Mouse (Mus musculus) T-helper 17 cell (primary cell): Measurements from ENCODE around the gene Plppr1.

Source experiments
- in situ Hi-C, 2 experiments: fragments of 300-600 bp; cut with MboI, MseI; formaldehyde crosslinking; loops; 1 replicate in 1 of 2; 2 replicates in 1 of 2; pipeline ENCODE4 v1.15.1; 2025; ENCODE audit warnings: high pct_unique_total_duplicates in 2 of 2

Plppr1 gene

GRCm38 (mm10) chr4:49059021-49059401, at the start of gene Plppr1:
TSS of gene Plppr1 (plus strand) at chr4:49059273.
- in situ Hi-C loops: loop anchor here in 1 of 2 experiments (10.0 kb wide), 1 partner anchor 966 kb away; no protein-coding TSS in a partner anchor

DNA sequence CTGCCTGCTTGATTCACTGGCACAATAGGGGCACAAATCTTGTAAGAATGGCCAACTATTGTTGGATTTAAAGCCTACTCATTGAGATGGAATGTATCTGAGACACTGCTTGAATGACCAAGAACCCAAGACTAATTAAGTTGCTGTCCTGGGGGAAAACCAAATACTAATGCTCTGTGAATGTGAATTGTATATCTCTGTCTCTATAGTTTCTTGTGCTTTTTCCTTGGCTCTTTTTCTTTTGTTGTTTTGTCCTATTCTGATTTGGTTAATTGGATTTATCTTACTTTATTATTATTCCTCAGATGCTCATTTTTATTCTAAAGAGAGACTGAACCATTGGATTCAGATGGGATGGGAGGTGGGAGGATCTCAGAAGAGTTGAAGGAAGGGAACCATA, 42.4 kb upstream of the Plppr1 start:
- in situ Hi-C loops: no loop called here

GRCm38 (mm10) chr4:49023221-49023620, 35.9 kb upstream of the Plppr1 start:
- in situ Hi-C loops: no loop called here

- in situ Hi-C loops: no loop called here
Measured at GRCm38 (mm10) chr4:49038311-49038710, 20.8 kb upstream of the Plppr1 start.

DNA sequence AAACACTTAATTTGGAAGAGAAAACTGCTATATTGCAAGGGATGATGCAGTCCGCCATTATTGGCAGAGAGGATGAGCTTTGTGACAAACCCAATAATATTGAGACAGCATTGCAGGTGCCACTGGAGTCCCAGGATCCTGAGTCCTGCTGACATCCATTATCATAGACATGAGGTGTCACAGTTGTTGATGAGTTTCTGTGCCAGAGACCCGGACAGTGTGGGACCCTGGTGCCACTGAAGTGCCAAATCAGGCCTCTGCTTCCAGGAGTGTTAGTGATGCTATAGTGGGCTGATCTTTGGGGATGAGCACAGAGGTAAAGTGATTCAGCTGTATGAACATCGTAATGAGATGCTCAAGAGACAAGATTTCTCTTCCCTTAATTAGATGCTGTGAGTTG, 19.2 kb upstream of the Plppr1 start:
- in situ Hi-C loops: no loop called here

DNA sequence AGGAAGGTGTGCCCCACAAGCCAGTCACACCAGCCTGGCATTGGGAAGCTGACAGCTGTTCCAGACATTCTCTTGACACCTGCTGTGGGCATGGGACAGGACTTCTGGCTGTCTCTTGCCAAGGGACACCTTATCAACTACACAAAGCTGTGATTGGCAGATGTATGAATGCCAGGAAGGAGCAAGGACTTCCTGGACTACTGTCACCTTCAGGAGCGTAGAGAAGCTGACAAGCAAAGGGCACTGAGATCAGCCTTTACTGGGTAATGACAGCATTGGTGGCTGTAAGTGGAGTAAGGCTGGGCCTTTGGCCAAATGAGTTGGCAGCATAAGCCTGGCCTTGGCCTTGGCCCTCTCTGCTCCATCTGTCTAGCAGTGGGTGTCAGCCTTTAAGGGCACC, 17.4 kb upstream of the Plppr1 start:
- in situ Hi-C loops: no loop called here

- in situ Hi-C loops: loop anchor here in 1 of 2 experiments (10.0 kb wide), 1 partner anchor 974 kb away; no protein-coding TSS in a partner anchor
Measured at GRCm38 (mm10) chr4:49050628-49051027, 8.4 kb upstream of the Plppr1 start.

DNA sequence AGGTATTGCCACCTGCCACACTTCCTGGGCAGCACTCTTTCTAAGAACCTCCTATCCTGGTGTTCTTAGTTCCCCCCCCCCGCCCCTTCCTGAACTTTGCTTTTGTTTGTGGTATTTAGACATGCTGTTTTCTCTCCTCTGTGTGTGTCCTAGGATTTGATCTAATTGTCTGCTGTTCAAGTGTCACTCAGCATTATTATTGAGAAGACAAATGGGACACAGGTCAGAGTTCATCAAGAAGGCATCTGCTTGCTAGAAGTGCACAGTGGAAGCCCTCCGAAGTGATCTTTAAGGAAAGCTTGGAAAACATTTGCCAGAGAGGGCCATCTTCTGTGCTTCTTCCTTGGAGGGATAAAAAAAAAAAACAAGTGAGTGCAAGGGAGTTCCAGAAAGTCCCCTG, 1.2 kb upstream of the Plppr1 start:
- in situ Hi-C loops: loop anchor here in 1 of 2 experiments (10.0 kb wide), 1 partner anchor 967 kb away; no protein-coding TSS in a partner anchor

DNA sequence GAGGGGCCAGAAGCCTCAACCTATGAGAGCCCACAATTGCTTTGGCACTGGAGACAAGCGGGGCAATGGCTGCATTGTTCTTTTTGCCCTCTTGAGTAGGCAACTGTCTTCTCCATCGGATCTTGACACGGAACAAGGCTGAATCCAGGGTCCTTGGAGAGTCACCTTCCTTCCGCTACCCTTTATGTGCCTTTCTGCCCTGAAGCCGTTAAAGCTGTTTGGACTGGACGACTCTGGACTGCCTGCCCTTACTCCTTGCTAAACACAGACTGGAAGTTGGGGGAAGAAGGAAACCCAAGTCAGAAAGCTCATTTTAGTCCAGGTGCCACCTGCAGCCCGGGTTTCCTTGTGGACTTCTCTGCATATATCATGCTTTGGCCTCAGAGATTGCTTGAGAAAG, 516 bp upstream of the Plppr1 start:
- in situ Hi-C loops: loop anchor here in 1 of 2 experiments (10.0 kb wide), 1 partner anchor 966 kb away; no protein-coding TSS in a partner anchor

DNA sequence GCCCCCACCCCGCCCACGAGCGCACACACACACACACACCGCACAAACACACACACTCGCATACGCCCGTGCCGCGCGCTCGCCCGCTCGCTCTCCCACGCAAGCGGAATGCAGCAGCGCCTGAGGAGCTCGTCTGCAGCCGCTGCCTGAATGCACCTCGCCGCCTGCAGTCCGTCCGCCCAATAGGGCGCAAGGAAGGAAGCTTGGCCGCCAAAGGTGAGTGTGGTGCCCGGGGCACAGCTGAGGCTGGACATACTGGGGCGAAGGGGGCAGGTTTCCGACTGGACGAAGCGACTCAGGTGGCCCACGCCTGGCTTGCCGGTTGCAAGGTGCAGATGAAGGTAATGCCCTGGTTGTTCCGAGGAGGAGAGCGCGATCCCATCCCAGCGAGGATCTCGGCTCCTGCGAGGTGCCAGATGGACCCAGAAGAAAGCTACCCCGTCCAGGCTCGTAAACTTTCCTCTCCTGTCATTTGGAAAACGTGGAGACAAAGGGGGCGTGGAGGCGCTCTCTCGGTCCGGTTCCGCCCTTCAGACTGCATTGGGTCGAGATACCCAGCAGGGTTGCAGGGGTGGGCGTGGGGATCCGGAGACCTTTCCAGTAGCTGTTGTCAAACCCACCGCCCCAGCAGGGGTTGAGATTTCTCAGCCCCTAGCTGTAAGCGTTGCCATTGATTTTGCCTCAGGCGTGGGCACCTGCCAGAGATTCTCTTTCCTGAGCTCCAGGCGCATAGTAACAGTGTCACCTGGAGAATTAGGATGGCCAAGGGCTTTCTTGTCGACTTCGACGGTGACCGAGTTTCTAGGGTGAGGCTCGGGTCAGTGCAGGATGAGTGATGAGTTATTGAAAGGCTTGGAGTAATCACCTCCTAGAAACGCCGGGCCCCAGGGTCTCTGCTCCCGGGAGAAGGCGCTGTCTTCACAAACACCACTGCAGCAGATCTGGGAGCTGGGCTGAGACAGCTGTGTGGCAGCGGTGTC, 619 bp downstream of the Plppr1 start:
- in situ Hi-C loops: loop anchor here in 1 of 2 experiments (10.0 kb wide), 1 partner anchor 965 kb away; no protein-coding TSS in a partner anchor

DNA sequence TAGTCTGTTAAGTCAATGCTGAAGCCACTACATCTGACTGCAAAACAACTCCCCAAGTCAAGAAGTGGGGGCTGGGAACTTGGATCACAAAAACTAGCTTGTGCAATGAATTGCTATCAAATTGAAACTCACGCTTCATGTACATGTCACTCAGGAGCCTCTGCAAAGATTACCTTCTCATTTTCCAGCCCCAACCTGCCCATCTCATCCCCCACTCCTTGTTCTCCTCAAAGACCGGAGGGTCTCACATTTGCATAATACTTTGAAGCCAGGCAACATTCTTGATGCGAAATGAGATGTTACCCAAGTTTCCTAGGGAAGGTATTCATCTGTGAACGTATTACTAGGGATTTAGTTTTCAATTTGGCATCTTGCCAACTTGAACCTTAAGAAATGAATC, 10.4 kb downstream of the Plppr1 start:
- in situ Hi-C loops: no loop called here

DNA sequence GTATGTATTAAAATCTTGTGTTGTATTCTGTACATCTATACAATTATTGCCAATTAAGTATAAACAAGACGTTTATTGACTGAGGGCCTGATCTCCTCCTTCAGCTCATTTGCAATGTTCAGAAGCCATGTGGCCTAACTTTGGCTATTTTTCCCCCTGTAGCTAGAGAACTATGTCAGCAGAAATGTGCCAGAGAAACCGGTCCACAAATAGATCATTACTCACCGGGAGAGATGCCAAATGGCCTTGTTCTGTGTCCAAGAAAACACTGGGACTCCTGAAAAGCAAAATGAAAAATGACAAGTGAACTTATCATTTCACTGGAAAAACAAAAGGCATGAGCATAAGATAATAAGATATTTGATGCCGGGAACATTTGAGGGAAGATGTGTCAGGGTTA, 13.8 kb downstream of the Plppr1 start:
- in situ Hi-C loops: no loop called here

- in situ Hi-C loops: loop anchor here in 1 of 2 experiments (25.0 kb wide), 1 partner anchor 636 kb away; no protein-coding TSS in a partner anchor
Measured at GRCm38 (mm10) chr4:49075881-49076280, 16.8 kb downstream of the Plppr1 start.

DNA sequence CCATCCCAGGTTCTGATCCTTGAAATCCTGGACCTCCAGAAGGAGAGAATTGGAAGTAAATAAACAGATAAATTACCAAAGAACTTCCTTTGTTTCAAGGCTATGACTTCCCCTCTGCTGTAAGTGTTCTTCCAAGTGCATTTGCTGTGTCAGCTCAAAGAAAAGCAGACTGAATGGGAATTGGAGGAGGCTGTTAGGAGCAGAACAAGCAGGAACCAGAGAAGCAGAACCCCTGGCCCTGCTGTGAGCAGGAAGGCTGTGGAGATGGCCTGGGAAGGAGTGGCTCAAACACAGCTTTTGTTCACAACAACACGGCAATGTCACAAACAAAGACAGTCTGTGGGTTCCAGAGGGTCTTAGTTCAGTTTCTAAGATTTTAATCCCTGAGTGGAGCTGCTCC, 20.3 kb downstream of the Plppr1 start:
- in situ Hi-C loops: loop anchor here in 1 of 2 experiments (25.0 kb wide), 1 partner anchor 633 kb away; no protein-coding TSS in a partner anchor

DNA sequence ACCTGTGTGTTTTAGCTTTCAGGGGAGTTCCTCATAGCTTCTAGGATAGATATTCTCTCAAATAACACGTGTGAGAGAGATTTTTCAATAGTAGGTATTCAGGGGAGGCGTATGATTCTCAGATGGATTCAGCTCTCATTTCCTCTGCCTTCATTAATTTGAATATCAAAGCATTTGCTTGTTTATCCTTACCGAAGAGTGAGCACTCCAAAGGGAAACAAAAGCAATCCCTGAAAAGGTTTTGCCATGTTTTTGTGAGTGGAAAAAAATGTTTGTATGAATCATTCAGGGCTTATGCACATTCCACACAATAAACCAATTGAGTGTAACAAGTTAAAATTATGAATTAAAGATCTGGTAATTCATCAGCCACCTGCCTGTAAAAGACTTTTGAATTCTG, 29.1 kb downstream of the Plppr1 start:
- in situ Hi-C loops: loop anchor here in 1 of 2 experiments (25.0 kb wide), 1 partner anchor 624 kb away; no protein-coding TSS in a partner anchor

GRCm38 (mm10) chr4:49090461-49090860, 31.4 kb downstream of the Plppr1 start:
- in situ Hi-C loops: loop anchor here in 1 of 2 experiments (25.0 kb wide), 1 partner anchor 622 kb away; no protein-coding TSS in a partner anchor

- in situ Hi-C loops: loop anchor here in 1 of 2 experiments (25.0 kb wide), 1 partner anchor 613 kb away; no protein-coding TSS in a partner anchor
Measured at GRCm38 (mm10) chr4:49099448-49099847, 40.4 kb downstream of the Plppr1 start.

DNA sequence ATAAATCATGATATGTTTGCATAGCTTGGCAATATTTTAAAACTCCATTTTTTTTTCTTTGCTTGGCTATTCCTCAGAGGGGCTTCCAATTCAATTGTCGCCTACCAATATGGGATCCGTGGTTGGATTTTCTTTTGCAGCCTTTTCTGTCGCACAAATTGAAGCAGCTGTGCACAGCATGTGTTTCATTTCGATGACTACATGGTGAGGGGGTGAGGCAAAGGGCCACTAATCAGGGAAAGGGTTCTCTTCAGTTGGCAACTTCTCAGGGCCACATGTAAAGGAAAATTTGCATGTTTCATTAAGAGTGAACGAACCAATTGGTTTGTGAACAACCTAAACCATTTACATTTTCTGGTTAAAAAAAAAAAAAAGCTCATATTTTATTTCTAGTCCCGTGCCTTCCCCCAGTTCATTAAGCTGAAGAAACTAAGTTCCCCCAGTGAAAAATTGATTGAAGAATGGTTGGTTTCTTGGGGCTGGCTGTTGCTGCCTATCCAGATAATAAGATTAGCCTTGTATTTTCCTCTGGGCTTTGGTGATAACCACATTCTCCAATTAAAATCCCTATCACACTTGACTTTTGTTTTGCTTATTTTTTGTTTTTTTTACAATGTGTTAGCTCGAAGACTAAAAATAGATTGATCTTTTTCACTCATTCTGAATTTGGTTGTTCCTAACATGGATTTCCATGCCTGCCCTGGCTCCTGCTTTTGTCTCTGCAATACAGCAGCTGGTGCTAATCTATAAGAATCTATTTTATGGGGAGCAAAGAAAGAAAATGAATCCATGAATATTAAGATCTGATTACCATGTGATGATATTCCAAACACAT, 43.1 kb downstream of the Plppr1 start:
- in situ Hi-C loops: no loop called here

DNA sequence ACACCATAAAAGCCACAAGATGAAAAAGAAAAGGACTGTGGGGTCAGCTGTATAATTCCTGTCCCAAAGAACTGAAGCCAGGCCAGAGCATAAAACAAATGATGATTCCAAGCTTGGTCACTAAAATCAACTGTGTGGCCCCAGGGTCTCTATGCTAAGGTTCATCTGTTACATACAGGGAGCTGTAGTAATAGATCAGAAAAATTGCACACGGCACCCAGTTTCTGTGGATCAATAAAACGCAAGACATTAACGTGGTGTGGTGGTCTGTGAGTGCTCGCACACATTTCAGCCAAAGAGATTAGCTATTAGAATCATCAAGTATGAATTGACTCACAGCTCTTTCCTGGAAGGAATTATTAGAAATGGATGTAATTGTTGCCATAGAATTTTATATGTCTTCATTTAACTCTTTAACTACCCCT, 43.7 kb downstream of the Plppr1 start:
- in situ Hi-C loops: no loop called here

DNA sequence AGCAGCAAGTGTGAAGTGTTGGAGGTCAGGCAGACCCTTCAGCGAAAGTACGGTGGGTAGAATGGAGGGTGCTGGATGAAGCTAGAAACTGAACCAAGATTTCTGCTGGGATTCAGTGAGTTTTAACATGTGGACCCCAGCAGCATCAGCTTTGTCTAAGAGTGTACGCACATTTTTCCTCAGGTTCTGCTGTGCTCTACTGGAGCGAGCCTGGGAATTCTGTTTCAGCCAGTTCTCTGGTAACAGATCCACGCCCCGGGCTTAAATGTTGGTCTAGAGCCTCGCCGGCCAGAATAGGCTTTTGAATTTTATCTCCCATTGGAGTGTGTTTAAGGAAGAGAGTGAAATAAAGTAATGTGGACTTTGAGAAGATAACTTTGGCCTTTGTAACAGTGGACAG, 45.8 kb downstream of the Plppr1 start:
- in situ Hi-C loops: no loop called here

DNA sequence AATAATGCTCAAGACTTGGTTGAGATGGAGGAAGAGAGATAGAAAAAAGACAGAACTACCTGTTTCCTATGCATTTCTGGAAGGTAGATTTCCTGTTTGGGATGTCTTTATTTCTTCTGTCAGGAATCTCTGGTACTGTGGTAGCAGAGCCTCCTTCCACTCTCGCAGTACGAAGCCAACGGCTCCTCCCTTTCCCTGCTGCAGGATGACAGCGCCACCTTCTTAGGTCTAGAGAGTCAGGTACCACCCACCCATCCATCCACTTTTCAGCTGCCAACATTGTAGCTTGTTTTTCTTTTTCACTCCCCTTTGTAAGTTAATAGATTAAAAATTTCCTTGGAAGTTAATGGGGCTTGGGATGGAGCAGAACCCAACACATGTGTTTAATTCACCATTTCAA, 48.8 kb downstream of the Plppr1 start:
- in situ Hi-C loops: no loop called here
